Mouse (Mus musculus) c-Kit-negative CD71-positive TER-119-positive erythroid progenitor cells, embryonic 14.5 days (primary cell): Measurements from ENCODE around the gene Tnfrsf1a.

Source experiments
- DNase-seq: peaks from one replicate; pipeline ENCODE4 v3.0.0-alpha.2; 2013; ENCODE audit warnings: low read depth, low spot score

Gene Tnfrsf1a

GRCm38 (mm10) chr6:125353655-125354054, 4.5 kb downstream of the Tnfrsf1a start:
- no peak for DNase-seq

GRCm38 (mm10) chr6:125354352-125355151, 5.4 kb downstream of the Tnfrsf1a start:
- no peak for DNase-seq

DNA sequence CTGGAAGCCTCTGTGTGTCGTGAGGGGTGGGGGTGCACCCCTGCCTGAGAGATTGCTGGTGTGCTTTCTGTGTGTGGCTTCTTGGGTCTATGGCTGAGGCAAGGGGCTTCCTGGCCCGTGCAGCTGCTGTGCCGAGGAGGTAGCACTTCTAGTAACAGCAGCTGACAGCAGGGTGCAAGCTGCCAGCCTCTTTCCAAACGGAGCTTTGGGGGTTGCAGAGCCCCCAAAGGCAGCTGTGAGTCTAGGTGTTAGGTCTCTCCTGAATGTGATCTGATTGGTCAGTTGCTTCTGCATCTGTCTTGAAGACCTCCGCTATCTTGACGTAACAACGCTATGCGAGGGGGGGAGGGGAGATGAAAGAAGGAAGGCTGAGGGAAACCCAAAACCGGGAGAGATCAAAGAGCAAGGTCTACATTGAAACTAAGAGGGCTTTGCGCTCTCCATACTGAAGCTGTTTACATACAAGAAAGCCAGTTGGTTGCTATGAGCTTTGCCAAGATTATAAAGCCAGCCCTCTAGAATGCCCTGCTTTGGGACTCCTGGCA, 6.1 kb downstream of the Tnfrsf1a start:
- no peak for DNase-seq

GRCm38 (mm10) chr6:125356264-125356663, 7.1 kb downstream of the Tnfrsf1a start:
- no peak for DNase-seq

GRCm38 (mm10) chr6:125357334-125357733, 8.2 kb downstream of the Tnfrsf1a start:
- no peak for DNase-seq

DNA sequence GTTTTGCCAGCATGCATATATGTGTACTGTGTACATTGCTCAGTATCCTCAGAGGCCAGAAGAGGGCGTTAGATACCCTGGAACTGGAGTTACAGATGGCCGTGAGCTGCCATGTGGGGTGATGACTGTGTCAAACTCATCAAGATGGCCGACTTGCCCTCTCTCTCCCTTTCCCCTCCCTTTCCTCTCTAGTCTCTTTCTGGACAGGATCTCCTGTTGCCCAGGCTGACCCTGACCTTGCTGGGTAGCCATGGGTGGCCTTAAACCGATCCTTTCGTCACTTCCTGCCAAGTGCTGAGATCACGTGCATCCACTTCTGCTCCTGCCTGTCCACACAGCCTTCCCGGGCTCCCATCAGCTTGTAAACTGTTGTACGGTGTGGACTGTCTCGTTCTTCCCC, 10.8 kb downstream of the Tnfrsf1a start:
- no peak for DNase-seq

GRCm38 (mm10) chr6:125360846-125361245, 11.7 kb downstream of the Tnfrsf1a start:
- no peak for DNase-seq

DNA sequence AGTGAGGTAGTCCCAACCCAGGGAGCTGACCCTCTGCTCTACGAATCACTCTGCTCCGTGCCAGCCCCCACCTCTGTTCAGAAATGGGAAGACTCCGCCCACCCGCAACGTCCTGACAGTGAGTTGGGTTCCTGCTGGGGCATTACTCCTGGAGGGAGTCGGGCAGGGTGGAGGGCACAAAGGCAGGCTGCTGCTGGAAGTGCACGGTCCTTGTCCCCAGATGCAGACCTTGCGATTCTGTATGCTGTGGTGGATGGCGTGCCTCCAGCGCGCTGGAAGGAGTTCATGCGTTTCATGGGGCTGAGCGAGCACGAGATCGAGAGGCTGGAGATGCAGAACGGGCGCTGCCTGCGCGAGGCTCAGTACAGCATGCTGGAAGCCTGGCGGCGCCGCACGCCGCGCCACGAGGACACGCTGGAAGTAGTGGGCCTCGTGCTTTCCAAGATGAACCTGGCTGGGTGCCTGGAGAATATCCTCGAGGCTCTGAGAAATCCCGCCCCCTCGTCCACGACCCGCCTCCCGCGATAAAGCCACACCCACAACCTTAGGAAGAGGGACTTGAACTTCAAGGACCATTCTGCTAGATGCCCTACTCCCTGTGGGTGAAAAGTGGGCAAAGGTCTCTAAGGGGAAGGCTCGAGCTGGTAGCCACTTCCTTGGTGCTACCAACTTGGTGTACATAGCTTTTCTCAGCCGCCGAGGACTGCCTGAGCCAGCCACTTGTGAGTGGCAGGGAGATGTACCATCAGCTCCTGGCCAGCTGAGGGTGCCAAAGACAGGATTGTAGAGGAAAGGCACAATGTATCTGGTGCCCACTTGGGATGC, 12.5 kb downstream of the Tnfrsf1a start:
- no peak for DNase-seq

DNA sequence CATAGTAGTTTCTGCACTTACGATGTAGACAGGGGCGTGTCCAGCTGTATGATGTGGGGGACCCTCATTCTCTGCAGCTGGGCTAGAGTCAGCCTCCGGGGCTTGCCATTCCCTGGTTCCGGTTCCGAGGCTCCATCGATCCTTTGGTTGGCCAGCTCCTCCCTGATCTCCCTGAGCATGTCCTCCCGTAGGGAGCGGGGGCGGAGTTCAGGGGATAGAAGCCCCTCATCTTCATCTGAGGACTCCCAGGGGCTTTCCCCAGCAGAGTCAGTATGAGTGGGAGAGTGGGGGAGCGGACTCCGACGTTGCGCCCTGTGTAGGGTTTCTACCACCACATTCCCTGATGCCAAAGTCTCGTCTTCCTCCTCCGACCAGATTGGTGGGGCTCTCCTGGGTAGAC, 13.9 kb downstream of the Tnfrsf1a start:
- DNase-seq, result no peak

DNA sequence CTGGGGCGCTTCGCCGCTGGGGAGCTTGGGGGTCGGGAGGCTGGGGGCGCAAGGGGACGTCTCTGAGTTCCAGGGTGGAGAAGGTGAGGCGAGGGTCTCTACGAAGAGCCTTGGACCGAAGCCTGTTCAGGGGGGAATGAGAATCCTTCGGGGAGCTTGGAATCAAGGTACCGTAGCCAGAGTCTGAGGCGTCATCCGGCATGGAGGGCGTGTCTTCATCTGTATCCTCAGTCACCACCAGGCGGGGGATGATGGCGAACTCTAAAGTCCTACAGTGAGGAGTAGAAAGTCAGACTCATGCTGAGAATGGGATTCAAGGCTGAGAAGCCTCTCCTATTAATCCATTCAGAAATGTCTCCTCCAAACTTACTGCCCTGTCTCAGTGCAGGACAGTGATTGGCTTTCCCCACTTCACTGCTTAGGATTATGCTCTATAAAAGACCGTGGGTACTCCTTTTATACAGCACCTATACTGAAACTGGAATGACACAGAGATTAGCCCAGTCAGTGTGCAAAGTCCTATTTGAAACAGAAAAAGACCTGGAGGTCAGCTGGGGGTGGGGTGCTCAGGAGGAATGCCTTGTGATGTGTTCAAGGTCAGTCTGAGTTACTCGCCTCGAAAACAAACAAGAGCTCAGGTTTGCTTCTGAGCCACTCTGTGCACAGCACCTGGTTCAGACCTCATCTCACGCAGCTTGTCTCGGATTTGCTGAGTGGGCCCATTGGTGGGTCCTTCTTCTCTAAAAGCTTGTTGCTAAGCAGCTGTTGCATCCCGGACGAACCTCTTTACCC, 14.5 kb downstream of the Tnfrsf1a start:
- DNase-seq, result no peak

- DNase-seq, result no peak
These were observed 15.3 kb downstream of the Tnfrsf1a start for GRCm38 (mm10) chr6:125364448-125364847.

DNA sequence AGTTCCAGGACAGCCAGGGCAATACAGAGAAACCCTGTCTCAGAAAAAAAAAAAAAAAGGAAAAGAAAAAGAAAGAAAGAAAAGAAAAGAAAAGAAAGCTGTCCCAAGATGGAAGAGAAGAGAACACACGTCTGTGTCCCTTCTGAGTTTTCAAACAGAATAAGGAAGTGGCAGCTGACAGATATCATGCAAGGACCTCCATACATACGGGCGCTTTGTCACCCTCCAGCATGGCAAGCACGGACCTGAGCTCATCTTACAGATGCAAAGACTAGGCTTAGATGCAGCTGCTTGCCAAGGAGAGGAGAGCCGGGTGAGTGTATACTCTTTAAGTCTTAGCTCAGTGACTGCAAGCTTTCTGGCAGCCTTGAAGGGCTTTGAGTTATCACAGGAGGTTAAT, 16.4 kb downstream of the Tnfrsf1a start:
- DNase-seq, result no peak

GRCm38 (mm10) chr6:125366133-125366532, 17.0 kb downstream of the Tnfrsf1a start:
- no peak for DNase-seq

GRCm38 (mm10) chr6:125367758-125368371, 18.7 kb downstream of the Tnfrsf1a start:
- DNase-seq, result no peak

- DNase-seq, result no peak
These were observed 27.9 kb downstream of the Tnfrsf1a start for GRCm38 (mm10) chr6:125377042-125377441.

- no peak for DNase-seq
These were observed 28.7 kb downstream of the Tnfrsf1a start for GRCm38 (mm10) chr6:125377582-125378451.

DNA sequence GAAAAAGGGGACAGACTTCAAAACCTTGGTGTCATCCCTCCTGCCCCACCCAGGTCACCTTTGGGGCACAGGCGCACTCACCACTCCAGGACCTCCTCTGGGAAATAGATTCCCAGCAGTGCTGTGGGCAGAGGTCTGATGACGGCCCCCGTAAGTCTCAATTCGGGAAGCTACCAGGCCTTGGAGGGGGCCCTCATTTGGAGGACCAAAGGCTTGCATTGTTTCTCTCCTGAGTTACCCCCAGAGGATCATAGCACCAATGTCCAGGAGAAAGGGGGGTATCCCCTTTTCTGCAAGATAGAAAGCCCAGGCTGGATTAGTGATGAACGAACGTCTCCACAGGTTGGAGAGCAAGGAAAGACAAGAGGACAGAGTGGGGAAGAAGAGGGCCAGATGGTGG, 29.5 kb downstream of the Tnfrsf1a start:
- DNase-seq, result no peak

GRCm38 (mm10) chr6:125379781-125380180, 30.6 kb downstream of the Tnfrsf1a start:
- no peak for DNase-seq

GRCm38 (mm10) chr6:125380372-125381360, 31.5 kb downstream of the Tnfrsf1a start, which contains the start of gene Plekhg6:
Gene Plekhg6 (minus strand): TSS chr6:125380793.
- no peak for DNase-seq
